Mouse (Mus musculus) liver, embryonic 16.5 days (tissue): Measurements from ENCODE around the gene Amh. TPM values are rescaled to one million over a fixed set of nuclear protein-coding genes. Genes with fewer than 3 reads are reported as not detected.
A peak's percentile ranks its signal among the peaks of the same experiment; 100 is the strongest.

Source experiments
- ATAC-seq: fragments of 200-750 bp; cut with Nextera tagmentation; 2 replicates; pipeline ENCODE4 v1.8.0; 2017; ENCODE audit warnings: low read depth, mild to moderate bottlenecking, moderate number of reproducible peaks, moderate library complexity
- H3K27ac ChIP-seq: fragments of 300-500 bp; sonication (generic); 2 replicates; pipeline ENCODE4 v1.5.1; 2014; ENCODE audit warnings: mild to moderate bottlenecking, low read length
- H3K27me3 ChIP-seq: fragments of 300-500 bp; sonication (generic); 2 replicates; pipeline ENCODE4 v1.6.1; 2014; ENCODE audit warnings: low read depth, low read length, mixed read lengths; ENCODE audit not compliant: control insufficient read depth, insufficient read depth
- H3K36me3 ChIP-seq: fragments of 300-500 bp; sonication (generic); 2 replicates; pipeline ENCODE4 v1.6.1; 2014; ENCODE audit warnings: mild to moderate bottlenecking; ENCODE audit not compliant: control insufficient read depth, insufficient read depth
- H3K4me1 ChIP-seq: fragments of 300-500 bp; sonication (generic); 2 replicates; pipeline ENCODE4 v1.6.1; 2014; ENCODE audit warnings: low read depth, low read length, mixed read lengths; ENCODE audit not compliant: control insufficient read depth
- H3K4me2 ChIP-seq: fragments of 300-500 bp; sonication (generic); 2 replicates; pipeline ENCODE4 v1.6.1; 2014; ENCODE audit warnings: low read depth, low read length, mixed read lengths
- H3K4me3 ChIP-seq: fragments of 300-500 bp; sonication (generic); 2 replicates; pipeline ENCODE4 v1.5.1; 2014; ENCODE audit warnings: low read depth, mild to moderate bottlenecking, low read length
- H3K9ac ChIP-seq: fragments of 300-500 bp; sonication (generic); 2 replicates; pipeline ENCODE4 v1.6.1; 2014; ENCODE audit warnings: low read depth, low read length
- H3K9me3 ChIP-seq: fragments of 300-500 bp; sonication (generic); replicated peaks from 2 replicates; pipeline ENCODE4 v1.6.1; 2016; ENCODE audit warnings: low read length; ENCODE audit not compliant: control insufficient read depth
- WGBS: fragments of 180-500 bp; shearing (Covaris S2); extraction: QIAGEN DNeasy Blood & Tissue Kit; methylation state at CpG from one replicate; pipeline ENCODE4 v1.1.7; 2014; ENCODE audit not compliant: insufficient replicate concordance; 5-methylcytosine and 5-hydroxymethylcytosine counted together
- polyA plus RNA-seq: library from polyadenylated mRNA; unstranded; fragments of >200 nt; fragmentation: Nextera tagmentation; extraction: Ambion mirVana; gene quantifications from 2 replicates; pipeline ENCODE4 v1.2.1, GENCODE M21; 2015

Amh gene
- polyA plus RNA-seq, 1 experiment from 2014 or later = 0.08 TPM

DNA sequence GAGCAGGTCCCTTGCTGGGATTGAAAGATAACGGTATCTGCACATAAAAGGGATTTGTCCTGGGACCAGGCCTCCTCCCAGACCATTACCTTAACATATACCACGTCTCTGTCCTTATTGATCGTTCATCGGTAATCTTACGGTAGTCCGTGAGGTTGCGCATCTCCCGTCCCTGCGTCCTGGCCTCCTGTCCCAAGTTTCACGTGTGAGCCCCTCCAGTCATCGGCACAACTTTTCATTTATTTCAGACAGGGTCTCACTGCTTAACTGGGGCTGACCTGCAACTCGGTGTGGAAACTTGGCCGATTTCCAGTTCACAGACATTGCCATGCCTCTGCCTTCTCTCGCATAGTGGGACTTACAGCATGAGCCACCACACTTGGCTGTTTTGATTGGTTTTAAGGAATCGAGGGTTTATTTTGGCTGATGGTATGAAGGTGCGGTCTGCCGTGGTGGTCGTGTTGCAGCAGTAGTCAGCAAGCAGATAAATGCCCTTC is 5.9 kb upstream of the Amh start:
- Histone ChIP-seq H3K9ac (peak overlapping the region; percentile 94), H3K4me3 (peak overlapping the region; percentile 93), H3K36me3 (peaks cover 53% of the 10 kb centered on the region), H3K9me3 (no peaks in the 10 kb centered on the region), H3K4me1 (peaks cover 25% of the 10 kb centered on the region), H3K27me3 (no peaks in the 10 kb centered on the region), H3K4me2 (peak overlapping the region; percentile 93), H3K27ac (peak overlapping the region; percentile 97)
- no peak for ATAC-seq
- WGBS = under 1% methylated on average over 18 of the region's 18 CpGs

DNA sequence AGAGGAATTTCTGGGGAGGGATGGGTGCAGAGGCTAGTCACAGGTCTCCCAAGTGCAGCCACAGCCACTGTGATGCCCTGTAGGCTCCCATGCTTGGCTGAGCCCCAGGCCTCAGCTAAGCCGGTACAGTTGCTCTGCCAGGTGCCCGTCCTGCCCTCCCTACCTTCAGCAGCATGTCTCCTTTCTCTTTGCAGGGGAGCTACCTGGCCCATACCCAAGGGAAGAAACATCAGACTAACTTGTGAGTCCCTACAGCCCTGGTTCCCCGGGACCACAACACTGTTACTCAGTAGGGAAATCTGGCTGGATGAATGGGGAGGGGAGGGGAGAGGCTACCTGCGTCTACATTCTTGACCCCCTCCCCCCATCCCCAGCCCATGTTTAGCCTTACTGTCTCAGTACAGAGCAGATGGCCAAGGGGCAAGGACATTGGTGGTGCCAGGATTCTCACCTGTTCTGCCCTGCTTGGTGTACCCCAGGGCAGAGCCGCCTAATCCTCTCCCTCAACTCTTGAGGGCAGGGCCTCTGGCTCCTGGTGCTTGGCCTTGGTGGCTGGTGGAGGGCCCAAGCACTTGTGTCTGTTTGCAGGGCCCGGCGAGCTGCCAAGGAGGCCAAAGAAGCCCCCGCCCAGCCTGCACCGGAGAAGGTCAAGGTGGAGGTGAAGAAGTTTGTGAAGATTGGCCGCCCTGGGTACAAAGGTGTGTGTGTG is 2.7 kb upstream of the Amh start:
- peaks cover 35% of the 10 kb centered on the region for H3K4me1 ChIP-seq
- H3K27me3 ChIP-seq = peaks cover 11% of the 10 kb centered on the region
- H3K9ac ChIP-seq = no peak overlapping the region
- H3K4me2 ChIP-seq = no peak overlapping the region
- 84% methylated on average over 10 of the region's 10 CpGs for WGBS
- H3K9me3 ChIP-seq = no peaks in the 10 kb centered on the region
- H3K36me3 ChIP-seq = peaks cover 42% of the 10 kb centered on the region
- H3K27ac ChIP-seq = no peak overlapping the region
- no peak for ATAC-seq
- H3K4me3 ChIP-seq = no peak overlapping the region

DNA sequence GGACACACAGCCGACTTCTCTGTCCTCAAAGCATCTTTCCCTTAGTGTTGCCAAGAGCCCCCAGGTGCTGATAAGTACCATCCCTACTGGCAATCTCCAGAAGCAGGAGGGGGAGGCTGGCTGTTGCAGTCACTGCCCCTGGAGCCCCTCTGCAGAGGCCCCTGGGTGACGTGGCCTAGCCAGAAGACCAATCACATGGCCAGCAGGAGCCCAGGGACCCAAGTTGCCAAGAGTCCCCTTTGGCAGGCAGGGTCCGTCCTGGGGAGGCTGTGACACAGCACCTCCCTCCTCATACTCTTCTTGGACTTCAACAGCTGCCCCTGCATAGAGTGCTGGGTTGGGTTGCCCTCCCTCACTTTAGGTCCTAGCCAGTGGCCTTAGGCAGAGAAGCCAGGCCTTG is 2.0 kb upstream of the Amh start:
- H3K27ac ChIP-seq = no peak overlapping the region
- H3K36me3 ChIP-seq = peaks cover 42% of the 10 kb centered on the region
- WGBS = 69% methylated on average over 3 of the region's 3 CpGs
- no peak overlapping the region for H3K4me3 ChIP-seq
- no peak for ATAC-seq
- peaks cover 18% of the 10 kb centered on the region for H3K27me3 ChIP-seq
- H3K9ac ChIP-seq = no peak overlapping the region
- H3K9me3 ChIP-seq = no peaks in the 10 kb centered on the region
- peaks cover 41% of the 10 kb centered on the region for H3K4me1 ChIP-seq
- no peak overlapping the region for H3K4me2 ChIP-seq

DNA sequence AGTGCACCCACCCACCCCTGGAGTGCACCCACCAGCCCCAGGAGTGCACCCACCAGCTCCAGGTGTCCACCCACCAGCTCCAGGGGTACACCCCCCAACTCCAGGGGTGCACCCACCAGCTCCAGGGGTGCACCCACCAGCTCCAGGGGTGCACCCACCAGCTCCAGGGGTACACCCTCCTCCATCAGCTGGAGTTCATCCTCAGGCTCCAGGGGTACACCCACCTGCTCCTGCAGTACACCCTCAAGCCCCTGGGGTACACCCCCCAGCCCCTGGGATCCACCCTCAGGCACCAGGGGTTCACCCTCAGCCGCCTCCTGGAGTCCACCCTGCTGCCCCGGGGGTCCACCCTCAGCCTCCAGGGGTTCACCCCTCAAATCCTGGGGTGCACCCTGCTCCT is 703 bp upstream of the Amh start:
- H3K9ac ChIP-seq = no peak overlapping the region
- H3K36me3 ChIP-seq = peaks cover 42% of the 10 kb centered on the region
- peaks cover 47% of the 10 kb centered on the region for H3K4me1 ChIP-seq
- H3K9me3 ChIP-seq = no peaks in the 10 kb centered on the region
- no peak for ATAC-seq
- WGBS = 80% methylated on average over 2 of the region's 2 CpGs
- peaks cover 31% of the 10 kb centered on the region for H3K27me3 ChIP-seq
- no peak overlapping the region for H3K4me2 ChIP-seq
- H3K27ac ChIP-seq = no peak overlapping the region
- H3K4me3 ChIP-seq = no peak overlapping the region

DNA sequence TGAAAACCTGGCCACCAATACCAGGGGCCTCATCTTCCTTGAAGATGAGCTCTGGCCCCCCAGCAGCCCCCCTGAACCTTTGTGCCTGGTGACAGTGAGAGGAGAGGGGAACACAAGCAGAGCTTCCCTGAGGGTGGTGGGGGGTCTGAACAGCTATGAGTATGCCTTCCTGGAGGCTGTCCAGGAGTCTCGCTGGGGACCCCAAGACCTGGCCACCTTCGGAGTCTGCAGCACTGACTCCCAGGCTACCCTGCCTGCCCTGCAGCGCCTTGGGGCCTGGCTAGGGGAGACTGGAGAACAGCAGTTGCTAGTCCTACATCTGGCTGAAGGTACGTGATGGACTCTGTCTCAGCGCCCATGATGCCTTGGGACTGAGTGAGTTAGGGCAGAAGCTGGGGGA is 279 bp downstream of the Amh start:
- Histone ChIP-seq H3K4me2 (no peak overlapping the region), H3K27me3 (peaks cover 41% of the 10 kb centered on the region), H3K27ac (no peak overlapping the region), H3K4me3 (no peak overlapping the region), H3K9me3 (no peaks in the 10 kb centered on the region), H3K4me1 (peaks cover 38% of the 10 kb centered on the region), H3K9ac (no peak overlapping the region), H3K36me3 (peaks cover 42% of the 10 kb centered on the region)
- WGBS = 77% methylated on average over 5 of the region's 5 CpGs
- ATAC-seq = no peak

DNA sequence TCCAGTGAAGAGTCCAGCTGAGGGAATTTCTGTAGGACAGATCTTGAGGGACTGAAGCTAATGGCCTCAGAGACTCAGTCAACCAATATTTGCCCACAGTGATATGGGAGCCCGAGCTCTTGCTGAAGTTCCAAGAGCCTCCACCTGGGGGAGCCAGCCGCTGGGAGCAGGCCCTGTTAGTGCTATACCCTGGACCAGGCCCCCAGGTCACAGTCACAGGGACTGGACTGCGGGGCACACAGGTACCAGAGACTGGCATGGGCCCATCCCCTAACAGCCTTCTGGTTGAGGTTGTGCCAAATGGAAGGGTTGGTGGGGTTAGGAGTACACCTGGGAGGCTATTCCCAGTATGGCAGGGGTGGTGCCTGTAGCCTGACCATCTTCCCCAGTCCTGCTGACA is 882 bp downstream of the Amh start:
- no peak overlapping the region for H3K27ac ChIP-seq
- peaks cover 38% of the 10 kb centered on the region for H3K4me1 ChIP-seq
- ATAC-seq = peak; percentile 64
- peaks cover 41% of the 10 kb centered on the region for H3K36me3 ChIP-seq
- no peak overlapping the region for H3K9ac ChIP-seq
- H3K4me2 ChIP-seq = no peak overlapping the region
- H3K27me3 ChIP-seq = peaks cover 46% of the 10 kb centered on the region
- no peaks in the 10 kb centered on the region for H3K9me3 ChIP-seq
- H3K4me3 ChIP-seq = no peak overlapping the region
- 9% methylated on average over 3 of the region's 3 CpGs for WGBS

DNA sequence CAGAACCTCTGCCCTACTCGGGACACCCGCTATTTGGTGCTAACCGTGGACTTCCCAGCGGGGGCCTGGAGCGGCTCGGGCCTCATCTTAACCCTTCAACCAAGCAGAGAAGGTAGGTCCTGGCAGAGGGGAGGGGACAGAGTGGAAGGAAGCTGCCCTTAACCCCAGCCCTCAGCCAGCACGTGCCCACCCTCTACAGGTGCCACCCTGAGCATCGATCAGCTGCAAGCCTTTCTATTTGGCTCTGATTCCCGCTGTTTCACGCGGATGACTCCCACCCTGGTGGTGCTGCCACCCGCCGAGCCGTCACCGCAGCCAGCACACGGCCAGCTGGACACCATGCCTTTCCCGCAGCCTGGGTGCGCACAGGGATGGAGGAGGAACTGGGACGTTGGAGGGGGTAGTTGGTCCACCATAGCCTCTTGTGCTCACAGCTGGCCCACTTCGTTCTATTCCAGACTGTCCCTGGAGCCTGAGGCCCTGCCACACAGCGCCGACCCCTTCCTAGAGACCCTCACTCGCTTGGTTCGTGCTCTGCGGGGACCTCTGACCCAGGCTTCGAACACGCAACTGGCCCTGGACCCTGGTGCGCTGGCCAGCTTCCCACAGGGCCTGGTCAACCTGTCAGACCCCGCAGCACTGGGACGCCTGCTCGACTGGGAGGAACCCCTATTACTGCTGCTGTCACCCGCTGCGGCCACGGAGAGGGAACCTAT is 1.5 kb downstream of the Amh start:
- peak overlapping the region; percentile 78 for H3K4me2 ChIP-seq
- 0 out of 2 replicates have a peak, but pooled peaks have one; percentile 1 for ATAC-seq
- peaks cover 38% of the 10 kb centered on the region for H3K4me1 ChIP-seq
- peak overlapping the region; percentile 57 for H3K4me3 ChIP-seq
- H3K27me3 ChIP-seq = peaks cover 50% of the 10 kb centered on the region
- 54% methylated on average over 34 of the region's 34 CpGs for WGBS
- H3K9ac ChIP-seq = peak overlapping the region; percentile 42
- peaks cover 36% of the 10 kb centered on the region for H3K36me3 ChIP-seq
- no peaks in the 10 kb centered on the region for H3K9me3 ChIP-seq
- H3K27ac ChIP-seq = no peak overlapping the region

DNA sequence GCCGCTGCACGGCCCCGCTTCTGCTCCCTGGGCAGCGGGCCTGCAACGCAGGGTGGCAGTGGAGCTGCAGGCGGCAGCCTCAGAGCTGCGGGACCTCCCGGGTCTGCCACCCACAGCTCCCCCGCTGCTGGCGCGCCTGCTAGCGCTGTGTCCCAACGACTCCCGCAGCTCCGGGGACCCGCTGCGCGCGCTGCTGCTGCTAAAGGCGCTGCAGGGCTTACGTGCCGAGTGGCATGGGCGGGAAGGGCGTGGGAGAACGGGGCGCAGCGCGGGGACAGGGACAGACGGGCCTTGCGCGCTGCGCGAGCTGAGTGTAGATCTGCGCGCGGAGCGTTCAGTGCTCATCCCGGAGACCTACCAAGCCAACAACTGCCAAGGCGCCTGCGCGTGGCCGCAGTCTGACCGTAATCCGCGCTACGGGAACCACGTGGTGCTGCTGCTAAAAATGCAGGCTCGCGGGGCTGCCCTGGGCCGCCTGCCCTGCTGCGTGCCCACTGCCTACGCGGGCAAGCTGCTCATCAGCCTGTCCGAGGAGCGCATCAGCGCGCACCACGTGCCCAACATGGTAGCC is 2.1 kb downstream of the Amh start:
- peak; percentile 59 for ATAC-seq
- peaks cover 38% of the 10 kb centered on the region for H3K4me1 ChIP-seq
- H3K27ac ChIP-seq = no peak overlapping the region
- peak overlapping the region; percentile 78 for H3K4me2 ChIP-seq
- peaks cover 29% of the 10 kb centered on the region for H3K36me3 ChIP-seq
- under 1% methylated on average over 58 of the region's 58 CpGs for WGBS
- peak overlapping the region; percentile 57 for H3K4me3 ChIP-seq
- H3K27me3 ChIP-seq = peaks cover 53% of the 10 kb centered on the region
- H3K9ac ChIP-seq = peak overlapping the region; percentile 42
- no peaks in the 10 kb centered on the region for H3K9me3 ChIP-seq
